Mouse (Mus musculus): ENCODE measurements around the gene Cmtm4. TPM values are rescaled to one million over a fixed set of nuclear protein-coding genes. Genes with fewer than 3 reads are reported as not detected.
"Not testable (repeated sequence)": the region's sequence is repeated elsewhere in the genome, so short reads cannot be mapped to it uniquely, and the experiment has no call there.

Gene Cmtm4
- polyA plus RNA-seq, 1 experiment from 2014 or later = 5.6 TPM

DNA sequence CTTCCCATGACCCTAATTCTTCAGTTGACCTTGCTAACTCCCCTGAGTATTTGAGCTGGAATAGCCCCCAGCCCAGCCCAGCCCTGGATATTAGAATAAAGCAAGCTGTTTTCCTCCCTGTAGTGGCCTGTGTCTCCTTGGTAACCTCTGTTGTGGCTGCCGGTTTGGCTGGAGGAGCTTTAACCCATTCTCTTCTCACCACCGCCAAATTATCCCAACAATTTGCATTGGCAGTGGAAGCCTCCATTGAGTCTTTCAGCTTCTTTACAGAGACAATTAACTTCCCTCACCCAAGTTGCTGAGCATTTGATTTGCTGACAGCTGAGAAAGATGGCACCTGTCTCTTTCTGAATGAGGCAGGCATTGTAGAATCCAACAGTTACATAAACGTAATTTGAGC is 94.0 kb downstream of the Cmtm4 start:
- not testable (repeated sequence) for H3K4me1 ChIP-seq (ENCODE audit: control insufficient read depth, insufficient read depth, low read length); H3K9me3 ChIP-seq (ENCODE audit: control insufficient read depth, low read length); H3K4me2 ChIP-seq (replicated peaks; ENCODE audit: low read depth, low read length); H3K4me3 ChIP-seq (ENCODE audit: low read length); H3K36me3 ChIP-seq (ENCODE audit: control insufficient read depth, insufficient read depth, low read length); H3K9ac ChIP-seq (ENCODE audit: low read depth, low read length); H3K27me3 ChIP-seq (ENCODE audit: control insufficient read depth, insufficient read depth, low read length); H3K27ac ChIP-seq (ENCODE audit: low read depth, low read length); ATAC-seq (ENCODE audit: low FRiP score, low TSS enrichment)
- WGBS = 23% methylated on average over 3 of the region's 3 CpGs

Other genes with a start within 250 kb of the Cmtm4 start
- gene Bean1, start 225.4 kb downstream of the Cmtm4 start, polyA plus RNA-seq (2014; fragmentation: Nextera tagmentation; extraction: Ambion mirVana) = 2.1 and 3.3 TPM in 2 replicates
- gene Tk2, start 147.2 kb downstream of the Cmtm4 start, polyA plus RNA-seq (2014; fragmentation: Nextera tagmentation; extraction: Ambion mirVana) = 16.9 and 25.2 TPM in 2 replicates
- 51.7 and 51.8 TPM in 2 replicates for gene Cklf, start 144.9 kb downstream of the Cmtm4 start, polyA plus RNA-seq (2014; fragmentation: Nextera tagmentation; extraction: Ambion mirVana)
- not detected in 2 replicates for gene Cmtm2a, start 102.6 kb downstream of the Cmtm4 start, polyA plus RNA-seq (2014; fragmentation: Nextera tagmentation; extraction: Ambion mirVana)
- gene Gm45711, start 85.7 kb downstream of the Cmtm4 start, polyA plus RNA-seq (2014; fragmentation: Nextera tagmentation; extraction: Ambion mirVana) = not detected in 2 replicates
- not detected in 2 replicates for gene Cmtm1, start 85.7 kb downstream of the Cmtm4 start, polyA plus RNA-seq (2014; fragmentation: Nextera tagmentation; extraction: Ambion mirVana)
- not detected in 2 replicates for gene Gm11020, start 74.2 kb downstream of the Cmtm4 start, polyA plus RNA-seq (2014; fragmentation: Nextera tagmentation; extraction: Ambion mirVana)
- not detected in 2 replicates for gene Cmtm2b, start 73.6 kb downstream of the Cmtm4 start, polyA plus RNA-seq (2014; fragmentation: Nextera tagmentation; extraction: Ambion mirVana)
- gene Cmtm3, start 56.4 kb downstream of the Cmtm4 start, polyA plus RNA-seq (2014; fragmentation: Nextera tagmentation; extraction: Ambion mirVana) = 167 and 169 TPM in 2 replicates
- gene Dync1li2, start 47.2 kb upstream of the Cmtm4 start, polyA plus RNA-seq (2014; fragmentation: Nextera tagmentation; extraction: Ambion mirVana) = 25.8 and 56.6 TPM in 2 replicates
- 0.33 and 0.79 TPM in 2 replicates for gene Terb1, start 114.1 kb upstream of the Cmtm4 start, polyA plus RNA-seq (2014; fragmentation: Nextera tagmentation; extraction: Ambion mirVana)
- 123 and 129 TPM in 2 replicates for gene Nae1, start 138.8 kb upstream of the Cmtm4 start, polyA plus RNA-seq (2014; fragmentation: Nextera tagmentation; extraction: Ambion mirVana)
- gene Car7, start 138.9 kb upstream of the Cmtm4 start, polyA plus RNA-seq (2014; fragmentation: Nextera tagmentation; extraction: Ambion mirVana) = 1.3 and 1.8 TPM in 2 replicates
- gene Pdp2, start 195.6 kb upstream of the Cmtm4 start, polyA plus RNA-seq (2014; fragmentation: Nextera tagmentation; extraction: Ambion mirVana) = 15.1 and 18.7 TPM in 2 replicates
- 166 and 200 TPM in 2 replicates for gene Cdh16, start 228.6 kb upstream of the Cmtm4 start, polyA plus RNA-seq (2014; fragmentation: Nextera tagmentation; extraction: Ambion mirVana)
- gene Rrad, start 235.5 kb upstream of the Cmtm4 start, polyA plus RNA-seq (2014; fragmentation: Nextera tagmentation; extraction: Ambion mirVana) = 13.9 and 14.5 TPM in 2 replicates
- 94.4 and 111 TPM in 2 replicates for gene Ciao2b, start 246.2 kb upstream of the Cmtm4 start, polyA plus RNA-seq (2014; fragmentation: Nextera tagmentation; extraction: Ambion mirVana)